Mouse (Mus musculus) limb, embryonic 10.5 days (tissue): ENCODE data around the gene Galnt10. TPM values are rescaled to one million over a fixed set of nuclear protein-coding genes. Genes with fewer than 3 reads are reported as not detected.

Experiments used
- DNase-seq: peaks from one replicate; pipeline ENCODE4 v3.0.0-alpha.2; 2017; ENCODE audit warnings: low spot score
- H3K27ac ChIP-seq: fragments of 300-500 bp; sonication (generic); 2 replicates; pipeline ENCODE4 v1.5.1; 2016; ENCODE audit warnings: mild to moderate bottlenecking
- H3K27me3 ChIP-seq: fragments of 300-500 bp; sonication (generic); 2 replicates; pipeline ENCODE4 v1.6.1; 2016; ENCODE audit warnings: low read depth, mild to moderate bottlenecking; ENCODE audit not compliant: poor library complexity, severe bottlenecking
- H3K36me3 ChIP-seq: fragments of 300-500 bp; sonication (generic); 2 replicates; pipeline ENCODE4 v1.6.1; 2016; ENCODE audit warnings: mild to moderate bottlenecking, moderate library complexity
- H3K4me1 ChIP-seq: fragments of 300-500 bp; sonication (generic); 2 replicates; pipeline ENCODE4 v1.6.1; 2016
- H3K4me3 ChIP-seq: fragments of 300-500 bp; sonication (generic); 2 replicates; pipeline ENCODE4 v1.5.1; 2016; ENCODE audit warnings: mild to moderate bottlenecking, moderate library complexity
- H3K9me3 ChIP-seq: fragments of 300-500 bp; sonication (generic); replicated peaks from 2 replicates; pipeline ENCODE4 v1.6.1; 2016; ENCODE audit warnings: mild to moderate bottlenecking
- whole genome bisulfite sequencing: fragments of 180-500 bp; shearing (Covaris S2); methylation state at CpG from one replicate; pipeline ENCODE4 v1.1.7; 2016; 5-methylcytosine and 5-hydroxymethylcytosine counted together
- polyA plus RNA-seq: library from polyadenylated mRNA; unstranded; fragments of >200 nt; fragmentation: Nextera tagmentation; extraction: Ambion mirVana; gene quantifications from 2 replicates; pipeline ENCODE4 v1.2.1, GENCODE M21; 2016

Gene Galnt10
- 20.3 and 22.3 TPM in 2 replicates for polyA plus RNA-seq

DNA sequence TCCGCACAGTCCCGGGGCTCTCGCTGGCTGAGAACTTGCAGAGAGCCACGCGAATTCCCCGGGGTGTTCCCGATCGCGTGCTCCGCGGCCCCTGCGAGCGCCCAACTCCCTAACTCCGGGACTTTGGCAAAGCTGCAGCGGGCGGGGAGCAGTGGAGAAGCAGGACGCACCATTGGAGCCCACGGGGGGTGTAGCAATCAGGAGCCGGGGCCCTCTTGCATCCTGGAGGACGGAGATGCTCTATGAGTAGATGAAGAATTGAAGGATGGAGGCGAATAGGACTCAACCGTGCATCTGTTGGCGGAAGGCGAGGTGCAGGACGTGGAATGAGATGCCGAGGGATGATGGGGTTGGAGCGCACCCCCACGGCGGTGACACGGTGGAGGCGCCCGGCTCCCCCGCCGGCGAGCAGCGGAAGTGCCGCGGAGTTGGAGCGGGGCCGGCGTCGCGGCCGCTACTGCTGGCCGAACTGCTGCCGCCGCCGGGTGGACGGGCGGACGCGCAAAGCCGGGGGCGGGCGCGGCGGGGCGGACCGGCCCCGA lies at the start of gene Galnt10:
Gene Galnt10 (plus strand): TSS at position 425 of the 542 bp plus-strand sequence.
- Histone ChIP-seq H3K4me3 (peak within 1 kb of the TSS; percentile 77), H3K4me1 (peaks cover 55% of the 10 kb centered on the region), H3K27ac (peak within 1 kb of the TSS; percentile 95), H3K36me3 (peaks cover 3% of the 10 kb centered on the region; the same call in 1 of the 2 replicates), H3K27me3 (peaks cover 9% of the 10 kb centered on the region; the same call in 1 of the 2 replicates), H3K9me3 (no peaks in the 10 kb centered on the region)
- WGBS = under 1% methylated on average over 60 of the region's 60 CpGs
- DNase-seq = peak; percentile 90

DNA sequence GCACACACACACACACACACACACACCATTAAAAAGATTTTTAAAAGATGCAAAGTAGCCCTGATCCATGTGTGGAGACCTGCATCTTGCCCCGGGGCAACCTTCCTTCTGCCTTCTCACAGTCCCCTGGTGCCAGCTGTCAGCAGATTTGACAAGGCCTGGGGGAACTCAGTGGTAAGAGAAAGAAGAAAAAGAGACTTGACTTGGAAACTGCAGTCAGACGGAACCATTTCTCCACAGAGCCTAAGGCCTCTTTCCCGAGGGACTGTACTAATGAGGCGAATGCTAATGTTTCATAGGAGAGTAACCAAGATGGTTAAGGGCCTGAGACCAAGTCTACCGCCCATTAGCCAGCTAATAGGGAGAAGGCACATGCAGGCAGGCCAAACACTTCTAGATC lies 49.3 kb upstream of the Galnt10 start:
- Histone ChIP-seq H3K4me3 (no peak overlapping the region), H3K27ac (no peak overlapping the region), H3K9me3 (no peaks in the 10 kb centered on the region), H3K4me1 (peaks cover 33% of the 10 kb centered on the region), H3K36me3 (no peaks in the 10 kb centered on the region), H3K27me3 (no peaks in the 10 kb centered on the region)
- 78% methylated on average over 5 of the region's 5 CpGs for WGBS
- no peak for DNase-seq

DNA sequence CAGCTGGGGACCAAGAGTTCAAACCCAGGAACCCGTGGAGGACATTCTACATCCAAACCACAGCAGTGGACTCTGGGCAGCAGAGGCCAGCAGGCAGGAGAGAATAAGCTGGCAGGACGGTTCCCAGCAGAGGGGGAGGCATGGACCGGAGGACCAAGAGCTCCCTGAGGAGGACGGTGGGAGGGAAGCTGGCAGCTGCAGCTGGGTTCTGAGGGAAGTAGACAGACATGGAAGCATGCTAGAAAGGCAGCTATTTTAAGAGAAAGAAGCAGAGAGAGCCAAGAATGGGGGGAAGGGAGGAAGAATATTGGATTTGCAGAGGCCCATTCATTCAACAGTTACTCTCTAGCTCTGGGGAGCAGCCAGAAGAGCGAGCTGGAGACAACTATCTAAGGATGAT lies 47.1 kb upstream of the Galnt10 start:
- WGBS = 91% methylated on average over 5 of the region's 5 CpGs
- DNase-seq = no peak
- H3K4me3 ChIP-seq = no peak overlapping the region
- H3K9me3 ChIP-seq = no peaks in the 10 kb centered on the region
- H3K27me3 ChIP-seq = no peaks in the 10 kb centered on the region
- peaks cover 31% of the 10 kb centered on the region for H3K4me1 ChIP-seq
- H3K36me3 ChIP-seq = no peaks in the 10 kb centered on the region
- H3K27ac ChIP-seq = no peak overlapping the region

DNA sequence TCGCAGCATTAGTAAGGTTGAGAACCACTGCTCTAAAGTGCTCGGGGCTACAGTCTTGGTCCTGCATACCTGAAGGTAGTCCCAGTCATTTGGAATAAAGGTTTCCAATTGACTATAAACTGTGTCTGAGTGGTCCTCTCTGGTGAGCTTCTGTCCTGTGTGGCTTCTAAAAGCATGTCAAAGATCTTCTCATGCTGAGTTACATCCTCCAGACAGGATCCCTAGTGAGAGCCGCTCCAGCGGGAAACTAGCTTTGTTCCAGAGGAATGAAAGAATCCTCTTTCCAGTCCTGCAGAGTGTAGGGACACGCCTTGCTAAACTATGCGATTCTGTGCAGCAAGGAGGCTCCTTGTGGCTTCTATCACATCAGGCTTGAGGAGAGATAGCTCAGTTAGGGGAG lies 45.9 kb upstream of the Galnt10 start:
- Histone ChIP-seq H3K4me1 (peaks cover 27% of the 10 kb centered on the region), H3K27me3 (no peaks in the 10 kb centered on the region), H3K9me3 (no peaks in the 10 kb centered on the region), H3K27ac (no peak overlapping the region; the same call in 1 of the 2 replicates), H3K4me3 (no peak overlapping the region), H3K36me3 (no peaks in the 10 kb centered on the region)
- DNase-seq = no peak
- WGBS = 81% methylated on average over 6 of the region's 6 CpGs

- no peaks in the 10 kb centered on the region for H3K36me3 ChIP-seq
- H3K9me3 ChIP-seq = no peaks in the 10 kb centered on the region
- 0 out of 2 replicates have a peak overlapping the region, but pooled peaks have one; percentile 15 for H3K4me3 ChIP-seq
- H3K27ac ChIP-seq = peak overlapping the region; percentile 77
- no peak for DNase-seq
- H3K27me3 ChIP-seq = no peaks in the 10 kb centered on the region
- WGBS = 20% methylated on average over 8 of the region's 8 CpGs
- H3K4me1 ChIP-seq = peaks cover 27% of the 10 kb centered on the region
Measured at GRCm38 (mm10) chr11:57600113-57600512, 45.1 kb upstream of the Galnt10 start.

DNA sequence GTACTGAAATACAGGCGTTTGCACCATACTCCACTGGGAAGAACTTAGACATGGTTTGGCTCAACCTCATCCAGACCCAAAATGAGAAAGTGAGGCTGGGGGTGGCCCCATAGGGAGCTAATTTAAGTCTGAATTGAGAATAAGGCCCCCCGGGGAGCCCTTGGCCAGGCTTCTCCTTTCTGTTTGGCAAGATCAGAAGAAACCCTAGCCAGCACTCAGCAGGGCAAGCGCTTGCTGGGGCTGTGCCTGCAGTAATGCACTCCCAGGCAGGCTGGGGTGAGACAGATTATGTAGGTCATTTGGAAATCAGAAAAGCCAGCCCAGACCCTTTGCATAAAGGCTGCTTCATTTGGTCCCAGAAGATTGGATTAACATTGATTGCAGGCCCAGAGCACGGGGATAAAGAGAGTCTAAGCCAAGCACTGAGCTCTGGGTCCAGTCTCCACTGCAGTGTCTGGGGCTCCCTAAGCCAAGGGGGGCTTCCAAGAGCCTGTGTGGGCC lies 44.6 kb upstream of the Galnt10 start:
- DNase-seq = peak; percentile 37
- Histone ChIP-seq H3K27ac (peak overlapping the region; percentile 77), H3K4me1 (peaks cover 27% of the 10 kb centered on the region), H3K4me3 (peak overlapping the region; percentile 15; the same call in 1 of the 2 replicates), H3K36me3 (no peaks in the 10 kb centered on the region), H3K9me3 (no peaks in the 10 kb centered on the region), H3K27me3 (no peaks in the 10 kb centered on the region)
- WGBS = 9% methylated on average over 4 of the region's 4 CpGs

- Histone ChIP-seq H3K9me3 (no peaks in the 10 kb centered on the region), H3K4me3 (no peak overlapping the region), H3K27me3 (no peaks in the 10 kb centered on the region), H3K36me3 (no peaks in the 10 kb centered on the region), H3K27ac (no peak overlapping the region; the same call in 1 of the 2 replicates), H3K4me1 (peaks cover 27% of the 10 kb centered on the region)
- DNase-seq = no peak
- 72% methylated on average over 2 of the region's 2 CpGs for WGBS
Measured at GRCm38 (mm10) chr11:57601806-57602455, 43.3 kb upstream of the Galnt10 start.

DNA sequence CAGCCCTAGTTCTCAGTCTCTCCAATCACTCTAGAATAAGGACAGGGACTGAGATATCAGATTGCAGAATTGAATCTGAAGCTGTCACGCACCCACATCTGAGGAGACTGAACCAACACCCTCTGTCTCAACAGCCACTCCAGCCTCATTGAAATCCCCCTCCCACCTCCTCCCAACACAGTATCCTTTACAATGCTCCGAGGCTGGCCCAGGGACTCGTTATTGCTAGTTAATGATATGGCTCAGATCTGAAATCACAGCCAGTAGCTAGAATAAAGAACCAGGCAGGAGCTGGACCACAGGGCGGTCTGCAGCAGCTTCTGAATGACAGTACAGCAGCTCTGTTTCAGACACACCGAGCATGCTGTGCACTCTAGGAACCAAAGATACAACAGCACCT lies 40.2 kb upstream of the Galnt10 start:
- H3K36me3 ChIP-seq = no peaks in the 10 kb centered on the region
- DNase-seq = no peak
- no peaks in the 10 kb centered on the region for H3K27me3 ChIP-seq
- no peak overlapping the region for H3K4me3 ChIP-seq
- H3K4me1 ChIP-seq = peaks cover 14% of the 10 kb centered on the region
- no peaks in the 10 kb centered on the region for H3K9me3 ChIP-seq
- WGBS = 62% methylated on average over 5 of the region's 5 CpGs
- H3K27ac ChIP-seq = no peak overlapping the region

DNA sequence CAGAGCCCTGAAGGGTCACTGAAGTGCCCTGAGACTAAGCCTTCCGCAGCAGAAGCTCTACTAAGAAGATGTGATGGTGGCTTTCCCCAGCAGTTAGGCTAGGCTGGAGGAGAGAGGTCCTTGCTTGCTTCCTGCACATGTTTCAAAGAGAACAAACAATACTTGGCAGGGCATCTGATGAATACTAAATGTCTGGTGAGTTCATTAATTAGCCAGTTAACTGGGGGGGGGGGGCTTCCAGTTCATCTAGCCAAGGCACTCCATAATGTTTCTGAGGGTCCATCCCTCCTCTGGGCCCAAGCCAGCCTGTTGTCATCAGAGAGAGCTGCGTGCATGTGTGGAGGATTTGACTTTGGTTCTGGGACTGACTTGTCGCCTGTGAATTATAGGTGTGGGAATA lies 39.6 kb upstream of the Galnt10 start:
- peaks cover 8% of the 10 kb centered on the region for H3K4me1 ChIP-seq
- no peak overlapping the region for H3K27ac ChIP-seq
- 84% methylated on average over 3 of the region's 3 CpGs for WGBS
- DNase-seq = no peak
- H3K9me3 ChIP-seq = no peaks in the 10 kb centered on the region
- no peaks in the 10 kb centered on the region for H3K27me3 ChIP-seq
- H3K4me3 ChIP-seq = no peak overlapping the region
- no peaks in the 10 kb centered on the region for H3K36me3 ChIP-seq

DNA sequence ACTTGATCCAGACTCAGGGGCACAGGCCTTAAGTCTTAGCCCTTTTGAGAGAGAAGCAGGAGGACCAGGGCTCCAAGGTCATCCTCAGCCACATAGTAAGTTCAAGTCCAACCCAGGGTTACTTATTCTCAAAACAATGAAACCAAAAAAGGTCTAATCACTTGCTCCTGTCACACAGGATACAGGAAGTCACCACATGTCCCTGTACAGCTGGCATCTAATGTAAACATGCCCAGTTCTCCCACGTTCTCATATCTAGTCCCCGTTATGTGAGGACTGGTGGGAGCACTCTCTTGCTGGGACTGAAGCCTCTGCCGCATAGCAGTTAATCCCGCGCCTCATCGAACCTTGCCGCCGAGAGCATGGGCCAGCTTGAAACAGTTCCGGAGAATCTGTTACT lies 30.7 kb upstream of the Galnt10 start:
- H3K4me1 ChIP-seq = peaks cover 23% of the 10 kb centered on the region
- WGBS = 87% methylated on average over 9 of the region's 9 CpGs
- H3K27ac ChIP-seq = no peak overlapping the region

GRCm38 (mm10) chr11:57615286-57615685 lies 30.0 kb upstream of the Galnt10 start:
- WGBS = 79% methylated on average over 9 of the region's 9 CpGs
- Histone ChIP-seq H3K27me3 (peaks cover 9% of the 10 kb centered on the region; the same call in 1 of the 2 replicates), H3K4me1 (peaks cover 23% of the 10 kb centered on the region), H3K9me3 (no peaks in the 10 kb centered on the region), H3K4me3 (no peak overlapping the region), H3K36me3 (no peaks in the 10 kb centered on the region), H3K27ac (no peak overlapping the region)
- no peak for DNase-seq

More for the DNA sequence above, 30.7 kb upstream of the Galnt10 start:
- Histone ChIP-seq H3K27me3 (peaks cover 9% of the 10 kb centered on the region; the same call in 1 of the 2 replicates), H3K4me3 (no peak overlapping the region), H3K9me3 (no peaks in the 10 kb centered on the region), H3K36me3 (no peaks in the 10 kb centered on the region)
- DNase-seq = no peak

- Histone ChIP-seq H3K27ac (no peak overlapping the region), H3K4me3 (no peak overlapping the region), H3K27me3 (peaks cover 9% of the 10 kb centered on the region; the same call in 1 of the 2 replicates), H3K36me3 (no peaks in the 10 kb centered on the region), H3K4me1 (peaks cover 23% of the 10 kb centered on the region), H3K9me3 (no peaks in the 10 kb centered on the region)
- DNase-seq = no peak
- WGBS = 51% methylated on average over 13 of the region's 13 CpGs
Measured at GRCm38 (mm10) chr11:57615871-57616270, 29.4 kb upstream of the Galnt10 start.

DNA sequence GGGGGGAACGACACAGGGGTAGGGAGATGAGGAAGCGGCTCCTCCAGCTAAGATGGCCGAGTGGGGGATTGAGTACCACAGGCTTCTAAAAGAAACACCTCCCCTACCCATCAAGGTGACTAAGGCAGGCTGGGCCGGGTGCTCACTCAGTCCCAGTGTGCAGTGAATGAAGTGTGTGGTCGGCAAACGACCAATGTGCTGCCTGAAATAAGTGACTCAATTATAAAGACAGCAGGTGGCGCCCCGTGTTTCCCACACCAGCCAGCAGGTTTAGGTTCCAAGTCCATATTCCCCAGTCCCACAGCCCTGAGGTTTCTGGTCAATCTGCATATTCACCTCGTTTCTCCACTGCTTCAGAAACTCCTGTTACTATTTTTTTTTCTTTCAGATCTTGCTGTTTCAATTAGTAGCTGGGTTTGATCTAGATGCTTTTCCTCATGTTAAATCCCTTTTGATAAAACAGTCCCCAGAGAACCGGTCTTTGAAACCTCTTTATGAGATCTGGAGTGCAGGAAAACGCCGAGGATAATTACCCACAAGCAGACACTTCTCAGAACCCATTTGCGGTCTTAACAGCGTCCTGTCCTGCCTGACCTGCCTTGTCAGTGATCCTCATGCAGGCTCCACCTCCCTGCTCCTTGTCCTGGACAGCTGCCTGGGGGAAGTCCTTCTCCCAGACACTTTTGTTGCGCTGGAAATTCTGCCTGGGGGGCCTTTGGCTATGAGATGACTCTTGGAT lies 27.5 kb upstream of the Galnt10 start:
- Histone ChIP-seq H3K36me3 (no peaks in the 10 kb centered on the region), H3K4me3 (no peak overlapping the region), H3K4me1 (peaks cover 23% of the 10 kb centered on the region), H3K27me3 (peaks cover 9% of the 10 kb centered on the region; the same call in 1 of the 2 replicates), H3K9me3 (no peaks in the 10 kb centered on the region), H3K27ac (no peak overlapping the region)
- peak; percentile 57 for DNase-seq
- WGBS = 29% methylated on average over 15 of the region's 15 CpGs
